Mouse (Mus musculus) E14TG2a.4 (cell line): ENCODE data around the gene Bpifc.

Experiments
- H3K27me3 ChIP-seq: 2 replicates; pipeline ENCODE4 v1.6.1; 2014; ENCODE audit warnings: low read length, control low read depth; ENCODE audit not compliant: insufficient read depth
- H3K36me3 ChIP-seq: 2 replicates; pipeline ENCODE4 v1.6.1; 2014; ENCODE audit warnings: low read length, control low read depth; ENCODE audit not compliant: insufficient read depth
- H3K4me1 ChIP-seq: replicated peaks from 2 replicates; pipeline ENCODE4 v1.6.1; 2014; ENCODE audit warnings: low read depth, low read length, control low read depth
- H3K4me3 ChIP-seq: replicated peaks from 2 replicates; pipeline ENCODE4 v1.5.1; 2014; ENCODE audit warnings: mild to moderate bottlenecking, low read length
- H3K9me3 ChIP-seq: 2 replicates; pipeline ENCODE4 v1.6.1; 2014; ENCODE audit warnings: low read length, control low read depth
- CTCF ChIP-seq: conservative IDR thresholded peaks from 2 replicates; pipeline ENCODE4 v1.5.1; 2014; ENCODE audit warnings: low read length
- NANOG ChIP-seq: IDR thresholded peaks from 2 replicates; pipeline ENCODE4 v1.6.1; 2014; ENCODE audit warnings: borderline replicate concordance, low read length, mixed read lengths
- POU5F1 ChIP-seq: IDR thresholded peaks from 2 replicates; pipeline ENCODE4 v1.6.1; 2014; ENCODE audit warnings: low read length, borderline replicate concordance

The Bpifc gene

GRCm38 (mm10) chr10:86000447-86000846 lies 11.2 kb downstream of the Bpifc start:
- Histone ChIP-seq H3K9me3 (no peaks in the 10 kb centered on the region), H3K36me3 (no peaks in the 10 kb centered on the region), H3K4me1 (no peaks in the 10 kb centered on the region), H3K27me3 (no peaks in the 10 kb centered on the region), H3K4me3 (no peak overlapping the region)
- TF ChIP-seq POU5F1 (no peak), CTCF (no peak), NANOG (no peak)

- H3K27me3 ChIP-seq = no peaks in the 10 kb centered on the region
- TF ChIP-seq POU5F1 = no peak
- no peak for TF ChIP-seq NANOG
- no peak for TF ChIP-seq CTCF
- H3K36me3 ChIP-seq = no peaks in the 10 kb centered on the region
- no peak overlapping the region for H3K4me3 ChIP-seq
- no peaks in the 10 kb centered on the region for H3K9me3 ChIP-seq
- no peaks in the 10 kb centered on the region for H3K4me1 ChIP-seq
Measured at GRCm38 (mm10) chr10:85994543-85995104, 17.1 kb downstream of the Bpifc start.

GRCm38 (mm10) chr10:85993836-85994235 lies 17.9 kb downstream of the Bpifc start:
- Histone ChIP-seq H3K36me3 (no peaks in the 10 kb centered on the region), H3K4me1 (no peaks in the 10 kb centered on the region), H3K27me3 (no peaks in the 10 kb centered on the region), H3K9me3 (no peaks in the 10 kb centered on the region), H3K4me3 (no peak overlapping the region)
- TF ChIP-seq POU5F1 = no peak
- TF ChIP-seq CTCF = no peak
- TF ChIP-seq NANOG = no peak

- TF ChIP-seq POU5F1 = no peak
- TF ChIP-seq CTCF = no peak
- no peak for TF ChIP-seq NANOG
- H3K27me3 ChIP-seq = no peaks in the 10 kb centered on the region
- no peaks in the 10 kb centered on the region for H3K4me1 ChIP-seq
- no peaks in the 10 kb centered on the region for H3K36me3 ChIP-seq
- H3K9me3 ChIP-seq = no peaks in the 10 kb centered on the region
- no peak overlapping the region for H3K4me3 ChIP-seq
Measured at GRCm38 (mm10) chr10:85992412-85992811, 19.3 kb downstream of the Bpifc start.

- no peak overlapping the region for H3K4me3 ChIP-seq
- TF ChIP-seq CTCF (no peak), POU5F1 (no peak), NANOG (no peak)
- H3K4me1 ChIP-seq = no peaks in the 10 kb centered on the region
- H3K9me3 ChIP-seq = no peaks in the 10 kb centered on the region
- no peaks in the 10 kb centered on the region for H3K36me3 ChIP-seq
- no peaks in the 10 kb centered on the region for H3K27me3 ChIP-seq
Measured at GRCm38 (mm10) chr10:85989412-85990115, 22.1 kb downstream of the Bpifc start.

GRCm38 (mm10) chr10:85972915-85973314 lies 38.8 kb downstream of the Bpifc start:
- H3K36me3 ChIP-seq = no peaks in the 10 kb centered on the region
- H3K27me3 ChIP-seq = no peaks in the 10 kb centered on the region
- TF ChIP-seq CTCF (no peak), POU5F1 (no peak), NANOG (no peak)
- H3K4me1 ChIP-seq = 0 out of 2 replicates have a peak, but pooled peaks cover under 1% of the 10 kb centered on the region
- H3K9me3 ChIP-seq = 0 out of 2 replicates have a peak, but pooled peaks cover 6% of the 10 kb centered on the region
- no peak overlapping the region for H3K4me3 ChIP-seq

- H3K4me3 ChIP-seq = no peak overlapping the region
- H3K27me3 ChIP-seq = no peaks in the 10 kb centered on the region
- no peaks in the 10 kb centered on the region for H3K36me3 ChIP-seq
- 0 out of 2 replicates have a peak, but pooled peaks cover 6% of the 10 kb centered on the region for H3K9me3 ChIP-seq
- H3K4me1 ChIP-seq = 0 out of 2 replicates have a peak, but pooled peaks cover 4% of the 10 kb centered on the region
- TF ChIP-seq NANOG = no peak
- no peak for TF ChIP-seq POU5F1
- no peak for TF ChIP-seq CTCF
Measured at GRCm38 (mm10) chr10:85971826-85972225, 39.9 kb downstream of the Bpifc start.

DNA sequence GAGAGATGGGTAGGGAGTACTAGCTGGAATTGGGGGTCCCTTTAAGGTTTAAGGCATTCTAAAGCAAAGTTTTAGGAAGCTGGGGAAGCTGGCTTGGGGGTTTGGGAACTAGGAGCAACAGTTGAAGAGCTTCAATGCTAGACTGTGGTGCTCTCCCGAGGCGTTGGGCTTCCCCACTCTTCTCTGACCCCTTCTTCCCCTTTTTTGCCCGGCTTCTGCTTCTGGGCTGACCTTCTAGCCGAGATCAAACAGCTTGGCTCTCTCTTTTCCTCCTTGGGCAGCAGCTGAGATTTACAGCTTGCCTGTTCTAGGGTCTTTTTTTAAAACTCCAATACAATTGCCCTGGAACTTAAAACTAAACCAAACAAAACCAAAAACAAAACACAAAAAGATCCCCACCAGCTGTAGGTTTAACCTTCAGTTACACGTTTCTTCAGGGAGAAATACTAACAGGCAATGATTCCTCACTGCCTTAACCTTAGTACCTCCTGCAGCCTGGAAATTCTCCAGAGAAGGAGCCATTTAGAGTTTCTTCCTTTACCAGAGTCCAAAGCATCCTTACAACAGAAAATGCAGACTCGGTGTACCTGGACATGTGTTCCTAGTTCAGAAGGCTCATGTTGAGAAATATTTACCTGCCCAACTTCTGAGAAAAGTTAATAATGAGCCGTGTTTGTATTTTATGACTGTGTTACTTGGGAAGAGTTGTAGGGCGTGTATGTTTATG lies 41.6 kb downstream of the Bpifc start:
- 0 out of 2 replicates have a peak, but pooled peaks cover 6% of the 10 kb centered on the region for H3K9me3 ChIP-seq
- no peak overlapping the region for H3K4me3 ChIP-seq
- TF ChIP-seq POU5F1 (no peak), CTCF (no peak), NANOG (no peak)
- H3K4me1 ChIP-seq = 0 out of 2 replicates have a peak, but pooled peaks cover 4% of the 10 kb centered on the region
- no peaks in the 10 kb centered on the region for H3K36me3 ChIP-seq
- no peaks in the 10 kb centered on the region for H3K27me3 ChIP-seq
